Mouse (Mus musculus) forebrain, embryonic 16.5 days (tissue): ENCODE data around the gene Atg7. TPM values are rescaled to one million over a fixed set of nuclear protein-coding genes. Genes with fewer than 3 reads are reported as not detected.

Experiments used
- ATAC-seq: fragments of 200-750 bp; cut with Nextera tagmentation; 2 replicates; pipeline ENCODE4 v1.8.0; 2017; ENCODE audit warnings: mild to moderate bottlenecking, moderate library complexity
- H3K27ac ChIP-seq: fragments of 300-500 bp; sonication (generic); 2 replicates; pipeline ENCODE4 v1.5.1; 2014; ENCODE audit warnings: low read length, control low read depth
- H3K27me3 ChIP-seq: fragments of 300-500 bp; sonication (generic); replicated peaks from 2 replicates; pipeline ENCODE4 v1.6.1; 2014; ENCODE audit warnings: low read length; ENCODE audit not compliant: control insufficient read depth, insufficient read depth
- H3K36me3 ChIP-seq: fragments of 300-500 bp; sonication (generic); 2 replicates; pipeline ENCODE4 v1.6.1; 2014; ENCODE audit not compliant: control insufficient read depth, insufficient read depth
- H3K4me1 ChIP-seq: fragments of 300-500 bp; sonication (generic); replicated peaks from 2 replicates; pipeline ENCODE4 v1.6.1; 2014; ENCODE audit warnings: low read length; ENCODE audit not compliant: control insufficient read depth, insufficient read depth
- H3K4me2 ChIP-seq: fragments of 300-500 bp; sonication (generic); 2 replicates; pipeline ENCODE4 v1.6.1; 2014; ENCODE audit warnings: mild to moderate bottlenecking, low read length, control low read depth
- H3K4me3 ChIP-seq: fragments of 300-500 bp; sonication (generic); replicated peaks from 2 replicates; pipeline ENCODE4 v1.5.1; 2014; ENCODE audit warnings: mild to moderate bottlenecking, low read length, control low read depth
- H3K9ac ChIP-seq: fragments of 300-500 bp; sonication (generic); replicated peaks from 2 replicates; pipeline ENCODE4 v1.6.1; 2014; ENCODE audit warnings: low read depth, low read length, control low read depth
- H3K9me3 ChIP-seq: fragments of 300-500 bp; sonication (generic); 2 replicates; pipeline ENCODE4 v1.6.1; 2016; ENCODE audit warnings: low read length; ENCODE audit not compliant: control insufficient read depth
- WGBS: fragments of 180-500 bp; shearing (Covaris S2); extraction: QIAGEN DNeasy Blood & Tissue Kit; methylation state at CpG from one replicate; pipeline ENCODE4 v1.1.7; 2014; 5-methylcytosine and 5-hydroxymethylcytosine counted together
- polyA plus RNA-seq: library from polyadenylated mRNA; unstranded; fragments of >200 nt; fragmentation: Nextera tagmentation; extraction: Ambion mirVana; gene quantifications from 2 replicates; pipeline ENCODE4 v1.2.1, GENCODE M21; 2015

Atg7 gene
- polyA plus RNA-seq, 1 experiment from 2014 or later, result 23.2 TPM

DNA sequence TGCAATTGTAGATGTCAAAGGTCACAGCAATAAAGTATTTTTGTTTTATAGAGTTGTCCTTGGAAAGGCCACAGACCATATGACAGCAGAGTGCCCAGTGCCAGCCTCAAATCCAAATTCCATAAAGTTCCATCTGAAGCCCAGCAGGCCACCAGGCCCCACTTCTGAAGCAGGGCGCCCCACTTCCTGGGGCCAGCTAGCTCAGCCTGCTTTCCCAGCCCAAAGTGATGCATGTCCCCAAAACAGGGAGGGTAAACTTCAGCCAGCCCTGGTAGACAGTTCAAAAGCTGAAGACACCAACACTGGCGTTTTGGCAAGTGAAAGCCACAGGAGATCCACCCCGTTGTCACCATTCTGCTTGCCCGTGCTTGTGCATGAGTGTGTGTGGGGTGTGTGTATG is 169.9 kb downstream of the Atg7 start:
- no peak overlapping the region for H3K4me2 ChIP-seq
- H3K4me1 ChIP-seq, result peaks cover 19% of the 10 kb centered on the region
- no peaks in the 10 kb centered on the region for H3K36me3 ChIP-seq
- H3K9me3 ChIP-seq, result no peaks in the 10 kb centered on the region
- no peak overlapping the region for H3K9ac ChIP-seq
- no peak overlapping the region for H3K4me3 ChIP-seq
- no peaks in the 10 kb centered on the region for H3K27me3 ChIP-seq
- no peak for ATAC-seq
- WGBS, result 75% methylated on average over 4 of the region's 4 CpGs
- 0 out of 2 replicates have a peak overlapping the region, but pooled peaks have one; percentile 41 for H3K27ac ChIP-seq

DNA sequence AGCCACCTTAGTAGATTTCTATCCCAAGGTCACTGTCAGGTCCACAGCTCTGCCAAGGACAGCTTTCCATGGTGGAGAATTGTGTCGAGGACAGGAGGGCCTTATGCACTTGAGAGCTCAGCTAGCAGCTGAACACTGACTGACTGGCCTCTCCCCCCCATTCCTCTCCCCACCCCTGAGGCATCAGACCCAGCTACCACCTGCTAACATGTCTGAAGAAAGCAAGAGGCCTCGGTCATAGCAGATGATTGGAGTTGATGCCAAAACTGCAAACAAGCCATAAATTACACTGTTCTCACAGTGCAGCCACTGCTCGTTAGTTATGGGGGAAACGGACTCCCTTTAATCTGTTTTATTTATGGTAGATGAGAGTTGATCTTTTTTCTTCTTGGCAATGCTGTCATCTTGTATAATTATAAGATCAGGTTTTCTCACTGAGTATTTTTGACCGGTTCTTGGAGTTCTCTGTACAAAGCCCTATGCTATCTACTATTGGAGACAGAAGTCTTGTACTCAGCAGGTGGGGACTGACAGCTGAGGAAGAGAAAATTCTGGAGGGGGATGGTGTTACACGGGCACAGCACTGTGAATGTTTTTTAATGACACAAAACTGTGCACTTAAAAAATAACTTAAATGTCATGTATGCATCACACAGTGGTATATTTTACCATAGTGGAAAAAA is 171.4 kb downstream of the Atg7 start:
- Histone ChIP-seq H3K4me3 (no peak overlapping the region), H3K36me3 (no peaks in the 10 kb centered on the region), H3K27ac (no peak overlapping the region), H3K4me2 (no peak overlapping the region), H3K27me3 (no peaks in the 10 kb centered on the region), H3K4me1 (peaks cover 22% of the 10 kb centered on the region), H3K9ac (no peak overlapping the region), H3K9me3 (no peaks in the 10 kb centered on the region)
- peak; percentile 59 for ATAC-seq
- WGBS, result 29% methylated on average over 6 of the region's 6 CpGs

GRCm38 (mm10) chr6:114814882-114815650 is 172.2 kb downstream of the Atg7 start:
- Histone ChIP-seq H3K4me3 (no peak overlapping the region), H3K27me3 (no peaks in the 10 kb centered on the region), H3K27ac (no peak overlapping the region), H3K9me3 (no peaks in the 10 kb centered on the region), H3K9ac (no peak overlapping the region), H3K4me1 (peaks cover 20% of the 10 kb centered on the region), H3K4me2 (no peak overlapping the region), H3K36me3 (no peaks in the 10 kb centered on the region)
- WGBS, result 96% methylated on average over 5 of the region's 5 CpGs
- no peak for ATAC-seq

- H3K9me3 ChIP-seq, result peaks cover 3% of the 10 kb centered on the region; the same call in 1 of the 2 replicates
- peaks cover 16% of the 10 kb centered on the region for H3K4me1 ChIP-seq
- 0 out of 2 replicates have a peak, but pooled peaks have one; percentile 26 for ATAC-seq
- no peak overlapping the region for H3K4me2 ChIP-seq
- no peak overlapping the region for H3K27ac ChIP-seq
- no peak overlapping the region for H3K9ac ChIP-seq
- H3K36me3 ChIP-seq, result no peaks in the 10 kb centered on the region
- no peaks in the 10 kb centered on the region for H3K27me3 ChIP-seq
- 46% methylated on average over 11 of the region's 11 CpGs for WGBS
- H3K4me3 ChIP-seq, result no peak overlapping the region
Measured at GRCm38 (mm10) chr6:114817948-114818347, 175.1 kb downstream of the Atg7 start.

DNA sequence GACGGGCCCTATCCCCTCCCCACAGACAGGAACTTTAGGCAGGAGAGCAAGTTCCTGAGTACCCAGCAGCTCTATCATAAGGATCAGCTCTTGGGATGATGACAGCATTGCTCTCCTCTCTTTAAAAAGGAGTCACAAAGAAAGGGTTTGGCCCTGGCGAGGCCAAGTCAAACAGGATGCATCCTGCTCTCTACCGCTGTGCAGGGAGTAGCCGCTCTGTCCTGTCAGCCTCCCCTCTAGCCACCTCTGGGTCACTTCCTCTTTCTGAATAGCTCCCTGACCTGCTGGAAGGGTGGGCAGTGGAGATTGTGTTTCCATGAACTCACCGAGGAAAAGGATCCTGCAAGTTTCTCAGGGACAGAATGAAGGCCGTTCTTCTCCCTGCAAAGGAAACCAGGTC is 175.6 kb downstream of the Atg7 start:
- Histone ChIP-seq H3K9me3 (peaks cover 3% of the 10 kb centered on the region; the same call in 1 of the 2 replicates), H3K9ac (no peak overlapping the region), H3K4me3 (no peak overlapping the region), H3K27me3 (no peaks in the 10 kb centered on the region), H3K4me2 (no peak overlapping the region), H3K36me3 (no peaks in the 10 kb centered on the region), H3K27ac (no peak overlapping the region), H3K4me1 (peaks cover 14% of the 10 kb centered on the region)
- 73% methylated on average over 6 of the region's 6 CpGs for WGBS
- ATAC-seq, result 0 out of 2 replicates have a peak, but pooled peaks have one; percentile 13

GRCm38 (mm10) chr6:114819971-114820481 is 177.1 kb downstream of the Atg7 start:
- no peak for ATAC-seq
- Histone ChIP-seq H3K27ac (no peak overlapping the region), H3K36me3 (no peaks in the 10 kb centered on the region), H3K4me1 (peaks cover 6% of the 10 kb centered on the region; the same call in 1 of the 2 replicates), H3K4me3 (no peak overlapping the region), H3K9ac (no peak overlapping the region), H3K27me3 (no peaks in the 10 kb centered on the region), H3K9me3 (peaks cover 3% of the 10 kb centered on the region; the same call in 1 of the 2 replicates), H3K4me2 (no peak overlapping the region)
- 55% methylated on average over 9 of the region's 9 CpGs for WGBS

- no peak for ATAC-seq
- no peak overlapping the region for H3K4me2 ChIP-seq
- H3K4me1 ChIP-seq, result peaks cover 6% of the 10 kb centered on the region; the same call in 1 of the 2 replicates
- no peaks in the 10 kb centered on the region for H3K27me3 ChIP-seq
- H3K9ac ChIP-seq, result no peak overlapping the region
- H3K9me3 ChIP-seq, result peaks cover 3% of the 10 kb centered on the region; the same call in 1 of the 2 replicates
- no peaks in the 10 kb centered on the region for H3K36me3 ChIP-seq
- WGBS, result 91% methylated on average over 7 of the region's 7 CpGs
- no peak overlapping the region for H3K4me3 ChIP-seq
- no peak overlapping the region for H3K27ac ChIP-seq
Measured at GRCm38 (mm10) chr6:114821646-114822045, 178.7 kb downstream of the Atg7 start.

GRCm38 (mm10) chr6:114826889-114827288 is 184.0 kb downstream of the Atg7 start:
- no peak overlapping the region for H3K4me3 ChIP-seq
- no peak for ATAC-seq
- H3K27ac ChIP-seq, result no peak overlapping the region
- peaks cover 3% of the 10 kb centered on the region; the same call in 1 of the 2 replicates for H3K9me3 ChIP-seq
- no peaks in the 10 kb centered on the region for H3K4me1 ChIP-seq
- WGBS, result 79% methylated on average over 2 of the region's 2 CpGs
- H3K9ac ChIP-seq, result no peak overlapping the region
- H3K36me3 ChIP-seq, result no peaks in the 10 kb centered on the region
- no peak overlapping the region for H3K4me2 ChIP-seq
- H3K27me3 ChIP-seq, result no peaks in the 10 kb centered on the region

DNA sequence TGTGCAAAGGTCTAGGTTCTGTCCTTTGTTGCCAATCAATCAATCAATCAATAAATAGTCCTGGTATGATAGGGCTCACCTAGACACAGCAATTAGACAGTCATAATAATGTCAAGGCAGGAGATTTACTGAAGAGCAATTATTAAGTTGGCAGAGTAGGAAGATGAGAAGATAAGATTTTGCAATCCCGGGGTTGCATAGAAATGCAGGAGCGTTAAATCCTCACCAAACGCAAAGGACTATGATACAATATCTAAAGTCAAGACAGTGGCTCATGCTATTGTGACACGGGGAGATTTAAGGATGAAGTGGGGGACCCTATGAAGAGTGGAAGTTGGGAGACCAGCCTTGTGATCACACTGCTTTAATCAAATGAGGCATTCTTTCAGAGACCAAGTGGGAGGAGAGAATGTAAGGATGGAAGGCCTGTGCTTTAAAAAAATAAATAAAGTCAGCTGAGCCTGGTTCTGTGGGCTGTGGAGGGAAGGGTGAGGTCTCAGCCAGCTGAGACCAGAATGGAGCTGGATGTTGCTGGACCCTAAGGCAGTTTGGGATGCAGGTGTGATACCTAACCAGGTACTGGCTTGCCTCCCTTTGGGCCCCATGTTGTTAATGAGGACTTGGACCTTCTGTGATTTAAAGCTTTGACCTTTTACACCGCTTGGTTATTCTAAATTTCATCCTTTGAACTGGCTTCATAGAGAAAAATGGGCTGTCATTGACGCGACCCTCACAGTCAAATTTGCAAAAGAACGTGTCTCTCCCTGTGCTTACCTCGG is 187.0 kb downstream of the Atg7 start:
- WGBS, result 92% methylated on average over 9 of the region's 9 CpGs
- H3K4me3 ChIP-seq, result no peak overlapping the region
- H3K9me3 ChIP-seq, result no peaks in the 10 kb centered on the region
- no peak overlapping the region for H3K4me2 ChIP-seq
- no peaks in the 10 kb centered on the region for H3K4me1 ChIP-seq
- no peak for ATAC-seq
- H3K27me3 ChIP-seq, result no peaks in the 10 kb centered on the region
- H3K9ac ChIP-seq, result no peak overlapping the region
- no peak overlapping the region for H3K27ac ChIP-seq
- H3K36me3 ChIP-seq, result no peaks in the 10 kb centered on the region
